ENCODE assay signal across 12 mouse cellular contexts in the genomic region with DNA sequence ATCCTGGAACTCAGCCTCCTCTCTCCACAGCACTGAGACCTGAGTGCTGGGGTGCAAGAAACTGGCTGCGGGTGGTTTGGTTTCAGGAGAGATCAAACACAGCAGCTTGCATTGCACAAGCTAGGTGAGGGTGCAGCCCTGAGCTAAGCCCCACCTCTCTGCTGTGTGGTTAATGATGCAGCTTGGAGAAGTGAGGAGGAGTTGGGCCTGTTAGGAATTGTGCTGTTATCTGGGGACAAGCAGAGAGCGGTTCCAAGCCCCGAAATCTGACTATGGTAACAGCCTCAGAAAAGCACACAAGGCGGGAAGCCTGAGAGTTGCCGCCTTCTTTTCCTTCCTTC.
DNase-seq lines count a peak whose midpoint lies in the region; ATAC-seq and TF ChIP-seq lines count a peak whose summit lies in the region.
"Had no signal": no experiment of that assay in that cellular context is flagged by ENCODE, and none has a peak within 500 bp of the region (broad histone marks: within the 10 kb centered on the region; RNA-seq: fewer than 3 reads in every experiment).

No protein-coding gene starts in this region.

- TF ChIP-seq CTCF in lung, postnatal 0 days (IDR thresholded peaks at IDR 0.05), result no peak
- TF ChIP-seq CTCF in lung, adult 2 months (IDR thresholded peaks at IDR 0.05; ENCODE audit: insufficient read depth, low read length), result no peak
- TF ChIP-seq CTCF in liver, adult 2 months (IDR thresholded peaks at IDR 0.05; ENCODE audit: low read depth, low read length), result no peak

- no peaks in the 10 kb centered on the region for H3K79me2 ChIP-seq in liver, adult 2 months (ENCODE audit: control insufficient read depth, insufficient read depth, low read length)

- H3K4me1 ChIP-seq in lung, postnatal 0 days (ENCODE audit: insufficient read depth, low read depth, low read length), result no peaks in the 10 kb centered on the region
- no peaks in the 10 kb centered on the region for H3K4me1 ChIP-seq in lung, adult 2 months (ENCODE audit: control insufficient read depth, insufficient read depth, low read length)
- peaks cover 3% of the 10 kb centered on the region; the same call in 1 of the 2 replicates for H3K4me1 ChIP-seq in liver, adult 2 months (ENCODE audit: control insufficient read depth, insufficient read depth, low read length)
- peaks cover 9% of the 10 kb centered on the region for H3K4me1 ChIP-seq in stomach, embryonic 15.5 days

- H3K9me3 ChIP-seq in lung, postnatal 0 days (ENCODE audit: low read length), result no peaks in the 10 kb centered on the region
- H3K9me3 ChIP-seq in stomach, embryonic 15.5 days, result no peaks in the 10 kb centered on the region

- 61% methylated on average over 5 of the region's 5 CpGs for WGBS in lung, postnatal 0 days
- WGBS in lung, adult 2 months, result 76% methylated on average over 5 of the region's 5 CpGs
- WGBS in liver, adult 2 months, result 30% methylated on average over 5 of the region's 5 CpGs
- WGBS in stomach, embryonic 15.5 days, result 64% methylated on average over 5 of the region's 5 CpGs

- ATAC-seq in cerebellum, adult (ENCODE audit: insufficient number of reproducible peaks, low FRiP score, low TSS enrichment), result peak; percentile 58; the same call in 1 of the 2 replicates
- ATAC-seq in lung, postnatal 0 days, result peak; percentile 80
- ATAC-seq in stomach, embryonic 15.5 days (ENCODE audit: insufficient read depth, low FRiP score, low read depth), result peak; percentile 90

- intact Hi-C loops in left cerebral cortex, postnatal 14 days (cut with DNase I), result no loop called here

- no peak for TF ChIP-seq POLR2A in lung, adult 2 months (IDR thresholded peaks at IDR 0.05; ENCODE audit: borderline replicate concordance, extremely low read depth, low read depth, low read length)
- no peak for TF ChIP-seq POLR2A in liver, adult 2 months (IDR thresholded peaks at IDR 0.05; ENCODE audit: extremely low read depth, insufficient read depth, low read length)

- no peak overlapping the region for H3K9ac ChIP-seq in lung, postnatal 0 days (replicated peaks; ENCODE audit: low read depth)
- H3K9ac ChIP-seq in liver, adult 2 months (ENCODE audit: low read depth, low read length), result no peak overlapping the region
- H3K9ac ChIP-seq in stomach, embryonic 15.5 days, result no peak overlapping the region

- no peak overlapping the region for H3K4me2 ChIP-seq in lung, postnatal 0 days (replicated peaks; ENCODE audit: low read depth, low read length)
- no peak overlapping the region for H3K4me2 ChIP-seq in stomach, embryonic 15.5 days

- H3K36me3 ChIP-seq in lung, postnatal 0 days (ENCODE audit: insufficient read depth, low read length), result no peaks in the 10 kb centered on the region
- peaks cover 2% of the 10 kb centered on the region; the same call in 1 of the 2 replicates for H3K36me3 ChIP-seq in liver, adult 2 months (ENCODE audit: control insufficient read depth, insufficient read depth, low read length)
- H3K36me3 ChIP-seq in stomach, embryonic 15.5 days, result no peaks in the 10 kb centered on the region

- no peak overlapping the region for H3K27ac ChIP-seq in lung, postnatal 0 days (ENCODE audit: low read length)
- peak overlapping the region; percentile 0; the same call in 1 of the 2 replicates for H3K27ac ChIP-seq in liver, adult 2 months (replicated peaks; ENCODE audit: insufficient read depth, low read depth, low read length)
- H3K27ac ChIP-seq in stomach, embryonic 15.5 days, result 0 out of 2 replicates have a peak overlapping the region, but pooled peaks have one; percentile 6
- H3K27ac ChIP-seq: gastrocnemius, adult 2 months; macrophage had no signal

- DNase-seq in cerebellum, adult 11 months, result no peak
- DNase-seq in lung, postnatal 0 days (ENCODE audit: low spot score), result peak; percentile 55
- no peak for DNase-seq in lung, adult 2 months
- peak; percentile 84 for DNase-seq in liver, adult 2 months (ENCODE audit: extremely low read depth, low read depth, low spot score)
- no peak for DNase-seq in B cell, adult 2 months
- DNase-seq in left cerebral cortex, postnatal 14 days (ENCODE audit: low spot score in 2 of 2), result no peak
- DNase-seq: adrenal gland, adult 8-10 months; cerebellum, adult 18-20 months; gastrocnemius, adult 2 months had no signal

- no peak overlapping the region for H3K4me3 ChIP-seq in lung, postnatal 0 days (ENCODE audit: low read depth, low read length)
- no peak overlapping the region for H3K4me3 ChIP-seq in lung, adult 2 months (replicated peaks; ENCODE audit: extremely low read depth, low read depth, low read length)
- H3K4me3 ChIP-seq in liver, adult 2 months (ENCODE audit: insufficient read depth, low read depth, low read length), result no peak overlapping the region
- no peak overlapping the region for H3K4me3 ChIP-seq in stomach, embryonic 15.5 days (replicated peaks)
- H3K4me3 ChIP-seq: gastrocnemius, adult 2 months had no signal

- no peak for TF ChIP-seq EP300 in lung, postnatal 0 days (IDR thresholded peaks at IDR 0.05)

- no peaks in the 10 kb centered on the region for H3K27me3 ChIP-seq in lung, postnatal 0 days (replicated peaks; ENCODE audit: insufficient read depth, low read length)
- no peaks in the 10 kb centered on the region for H3K27me3 ChIP-seq in liver, adult 2 months (ENCODE audit: control insufficient read depth, insufficient read depth, low read length)
- no peaks in the 10 kb centered on the region for H3K27me3 ChIP-seq in stomach, embryonic 15.5 days (replicated peaks)

Comparison
In these comparisons a context has a peak if more than half of its experiments do, and no peak if none do; other contexts are left out.
1. DNase-seq: peak in lung, postnatal 0 days (single experiment) and liver, adult 2 months (single experiment); none in cerebellum, adult 11 months (single experiment), lung, adult 2 months (single experiment), B cell, adult 2 months (0 of 2) and left cerebral cortex, postnatal 14 days (0 of 2).
2. Peak in every context shown above with its lines, with median percentiles within 50 percentile points of each other: ATAC-seq.